Mouse (Mus musculus): ENCODE results near the gene Sltm. TPM values are rescaled to one million over a fixed set of nuclear protein-coding genes. Genes with fewer than 3 reads are reported as not detected.

Sltm gene
- polyA plus RNA-seq (2014; fragmentation: Nextera tagmentation; extraction: Ambion mirVana): 65.5 and 66.2 TPM in 2 replicates

DNA sequence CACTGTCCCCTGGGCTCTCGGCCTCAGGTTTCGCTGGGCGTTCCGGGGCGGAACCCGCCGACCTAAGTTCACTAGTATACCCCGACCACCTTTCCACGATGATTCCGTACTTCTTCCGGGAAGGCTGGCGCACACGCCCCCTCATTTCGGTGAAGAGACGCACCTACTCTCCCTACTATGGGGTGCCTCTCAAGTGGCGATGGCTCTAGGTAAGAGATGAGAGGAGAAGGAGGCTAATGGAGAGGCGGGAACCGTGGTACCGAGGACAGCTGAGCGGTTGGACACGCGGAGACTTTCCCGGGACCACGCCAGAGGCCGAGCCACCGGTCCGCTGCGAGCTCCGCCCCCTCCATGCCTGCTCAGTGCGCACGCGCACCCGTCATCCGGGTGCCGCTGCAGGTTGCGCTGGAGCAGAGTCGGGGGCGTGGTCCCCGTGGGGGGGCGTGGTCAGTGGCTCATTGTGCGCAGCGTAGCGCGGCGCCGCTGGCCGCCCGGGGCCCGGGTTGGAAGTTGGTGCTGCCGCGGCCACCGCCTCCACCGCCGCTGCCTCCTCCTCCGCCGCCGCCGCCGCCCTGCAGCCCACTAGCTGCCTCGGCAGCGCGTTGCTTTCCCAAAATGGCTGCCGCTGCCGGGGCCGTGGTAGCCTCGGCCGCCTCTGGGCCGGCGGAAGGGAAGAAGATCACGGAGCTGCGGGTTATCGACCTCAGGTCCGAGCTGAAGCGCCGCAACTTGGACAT is at the start of gene Sltm:
Gene Sltm (plus strand): TSS at position 450 of the 737 bp plus-strand sequence.
- H3K4me3 ChIP-seq (ENCODE audit: low read depth, low read length): peak within 1 kb of the TSS; percentile 94
- H3K36me3 ChIP-seq (ENCODE audit: control insufficient read depth, insufficient read depth, low read length): no peaks in the 10 kb centered on the region
- H3K27me3 ChIP-seq (ENCODE audit: control insufficient read depth, insufficient read depth, low read length): no peaks in the 10 kb centered on the region
- ATAC-seq (ENCODE audit: low FRiP score): peak; percentile 96
- peak within 1 kb of the TSS; percentile 97 for H3K9ac ChIP-seq (ENCODE audit: low read length)
- H3K9me3 ChIP-seq (ENCODE audit: control insufficient read depth, low read length): no peaks in the 10 kb centered on the region
- DNase-seq (ENCODE audit: low spot score, missing footprints): peak; percentile 100
- WGBS: under 1% methylated on average over 51 of the region's 75 CpGs
- peaks cover 6% of the 10 kb centered on the region for H3K4me1 ChIP-seq (ENCODE audit: control insufficient read depth, insufficient read depth, low read length)
- peak within 1 kb of the TSS; percentile 61 for H3K4me2 ChIP-seq
- peak within 1 kb of the TSS; percentile 97 for H3K27ac ChIP-seq (ENCODE audit: low read depth, low read length)

DNA sequence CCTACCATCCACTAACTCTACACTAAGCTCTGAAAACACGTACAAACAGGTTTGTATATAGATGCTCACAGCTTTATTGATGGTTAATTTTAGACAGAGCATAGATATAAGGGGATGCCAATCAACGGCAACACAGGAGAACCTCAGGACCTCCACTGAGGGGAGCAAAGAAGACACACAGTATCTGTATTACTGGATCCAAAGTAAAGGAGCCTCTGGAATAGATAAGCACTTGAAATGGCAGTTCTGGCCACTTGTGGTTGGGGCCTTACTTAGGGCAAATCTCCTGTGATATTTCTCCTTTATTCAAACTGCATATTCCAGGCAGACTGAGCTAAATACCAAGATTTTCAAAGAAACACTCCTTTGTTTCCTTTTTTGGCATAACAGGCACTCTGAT is 49.5 kb upstream of the Sltm start:
- no peaks in the 10 kb centered on the region for H3K36me3 ChIP-seq (ENCODE audit: control insufficient read depth, insufficient read depth, low read length)

DNA sequence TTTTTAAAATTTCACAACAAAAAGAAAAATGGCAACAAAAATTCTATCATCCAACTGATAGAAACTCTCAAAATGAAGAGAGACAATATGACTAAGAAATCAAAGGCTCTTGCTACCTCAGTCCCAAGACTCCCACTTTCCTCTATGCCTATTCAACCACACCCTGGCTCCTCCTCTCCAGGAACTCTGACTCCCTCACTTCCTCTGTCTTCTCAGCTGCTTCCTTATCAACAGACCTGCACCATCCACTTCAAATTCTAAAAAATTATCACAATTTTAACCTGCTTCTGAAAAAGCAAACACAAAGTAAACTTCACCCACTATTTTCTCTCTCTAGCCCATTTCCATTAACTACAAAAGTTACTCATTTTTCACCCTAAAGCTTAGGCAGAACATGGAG is 45.6 kb upstream of the Sltm start:
- Histone ChIP-seq H3K9ac (ENCODE audit: low read length) (no peak overlapping the region), H3K4me2 (no peak overlapping the region), H3K4me1 (ENCODE audit: control insufficient read depth, insufficient read depth, low read length) (no peaks in the 10 kb centered on the region; the same call in 1 of the 2 replicates), H3K4me3 (ENCODE audit: low read depth, low read length) (no peak overlapping the region), H3K27ac (ENCODE audit: low read depth, low read length) (no peak overlapping the region), H3K36me3 (ENCODE audit: control insufficient read depth, insufficient read depth, low read length) (no peaks in the 10 kb centered on the region), H3K9me3 (ENCODE audit: control insufficient read depth, low read length) (no peaks in the 10 kb centered on the region), H3K27me3 (ENCODE audit: control insufficient read depth, insufficient read depth, low read length) (no peaks in the 10 kb centered on the region)
- ATAC-seq (ENCODE audit: low FRiP score) (no peak), DNase-seq (ENCODE audit: low spot score, missing footprints) (no peak)

More for the DNA sequence above, 49.5 kb upstream of the Sltm start:
- no peak overlapping the region for H3K4me2 ChIP-seq
- no peaks in the 10 kb centered on the region for H3K27me3 ChIP-seq (ENCODE audit: control insufficient read depth, insufficient read depth, low read length)
- no peaks in the 10 kb centered on the region for H3K4me1 ChIP-seq (ENCODE audit: control insufficient read depth, insufficient read depth, low read length)
- DNase-seq (ENCODE audit: low spot score, missing footprints): no peak
- no peak overlapping the region for H3K27ac ChIP-seq (ENCODE audit: low read depth, low read length)
- no peaks in the 10 kb centered on the region for H3K9me3 ChIP-seq (ENCODE audit: control insufficient read depth, low read length)
- 96% methylated on average over 2 of the region's 2 CpGs for WGBS
- no peak overlapping the region for H3K9ac ChIP-seq (ENCODE audit: low read length)
- H3K4me3 ChIP-seq (ENCODE audit: low read depth, low read length): no peak overlapping the region
- ATAC-seq (ENCODE audit: low FRiP score): no peak

DNA sequence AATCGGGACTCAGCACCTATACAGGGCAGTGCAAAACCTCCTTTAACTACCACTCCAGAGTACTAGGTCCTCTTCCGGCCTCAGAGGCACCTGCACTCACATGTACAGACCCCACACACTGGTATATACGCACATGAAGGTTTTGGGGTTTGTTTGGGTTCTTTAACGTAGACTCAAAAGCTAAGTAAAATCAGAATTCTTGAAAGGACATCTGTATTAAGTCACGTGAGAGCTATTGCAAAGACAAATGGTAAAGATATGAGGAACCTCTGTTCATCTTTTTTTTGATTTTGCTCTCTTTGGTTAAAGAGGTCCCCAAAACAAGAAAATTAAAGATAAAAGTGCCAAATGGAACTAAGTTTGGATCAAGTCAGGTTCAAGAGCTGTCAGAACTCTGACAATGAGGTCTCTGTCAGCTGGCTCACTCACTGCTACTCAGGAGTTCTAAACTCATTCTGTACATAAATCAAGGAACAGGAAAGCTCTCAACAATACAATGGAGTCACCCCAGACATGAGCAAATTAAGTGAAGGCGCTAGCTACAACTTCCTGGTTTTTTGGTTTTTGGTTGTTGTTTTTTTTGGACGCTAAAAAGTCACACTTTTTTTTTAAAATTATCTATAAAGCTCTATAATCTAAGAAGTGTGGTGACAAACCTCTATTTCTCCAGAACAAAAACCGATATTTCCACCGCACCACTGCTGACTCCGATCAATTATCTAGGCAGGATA is 40.1 kb upstream of the Sltm start:
- Histone ChIP-seq H3K27me3 (ENCODE audit: control insufficient read depth, insufficient read depth, low read length) (no peaks in the 10 kb centered on the region), H3K9me3 (ENCODE audit: control insufficient read depth, low read length) (no peaks in the 10 kb centered on the region), H3K9ac (ENCODE audit: low read length) (peak overlapping the region; percentile 98), H3K36me3 (ENCODE audit: control insufficient read depth, insufficient read depth, low read length) (no peaks in the 10 kb centered on the region), H3K4me3 (ENCODE audit: low read depth, low read length) (peak overlapping the region; percentile 92), H3K4me2 (peak overlapping the region; percentile 63), H3K4me1 (ENCODE audit: control insufficient read depth, insufficient read depth, low read length) (peaks cover 5% of the 10 kb centered on the region), H3K27ac (ENCODE audit: low read depth, low read length) (peak overlapping the region; percentile 98)
- 41% methylated on average over 10 of the region's 10 CpGs for WGBS
- DNase-seq (ENCODE audit: low spot score, missing footprints): peak; percentile 86
- no peak for ATAC-seq (ENCODE audit: low FRiP score)

DNA sequence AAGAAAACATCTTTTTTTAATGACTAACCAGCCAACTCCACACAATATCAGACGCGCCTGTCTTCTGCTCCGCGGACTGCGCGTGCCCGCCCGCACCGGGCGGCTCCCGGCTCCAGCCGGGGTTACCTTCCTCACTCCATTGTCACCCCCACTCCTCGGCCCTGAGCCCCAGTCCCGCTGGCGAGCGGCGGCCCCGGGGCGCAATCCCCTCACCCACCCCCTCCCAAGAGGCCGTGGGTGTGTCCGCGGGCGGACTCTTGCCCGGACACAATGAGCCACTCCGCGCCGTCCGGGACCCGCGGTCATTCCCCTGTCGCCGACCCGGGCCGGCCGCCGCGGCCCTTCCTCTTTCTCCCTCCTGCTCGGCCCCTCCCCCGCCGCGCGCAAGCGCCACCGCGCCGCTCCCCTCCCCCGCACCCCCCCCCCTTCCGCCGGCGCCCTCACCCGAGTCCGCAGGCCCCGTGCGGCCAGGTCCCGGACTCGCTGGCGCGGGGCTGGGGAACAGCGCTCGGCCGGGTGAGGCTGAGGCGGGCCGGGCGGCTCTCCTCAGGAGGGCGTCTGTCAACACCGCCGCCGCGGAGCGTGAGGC is 39.4 kb upstream of the Sltm start:
- Histone ChIP-seq H3K27ac (ENCODE audit: low read depth, low read length) (peak overlapping the region; percentile 98), H3K4me1 (ENCODE audit: control insufficient read depth, insufficient read depth, low read length) (peaks cover 5% of the 10 kb centered on the region), H3K4me2 (peak overlapping the region; percentile 63), H3K27me3 (ENCODE audit: control insufficient read depth, insufficient read depth, low read length) (no peaks in the 10 kb centered on the region), H3K36me3 (ENCODE audit: control insufficient read depth, insufficient read depth, low read length) (no peaks in the 10 kb centered on the region), H3K9ac (ENCODE audit: low read length) (peak overlapping the region; percentile 98), H3K4me3 (ENCODE audit: low read depth, low read length) (peak overlapping the region; percentile 92), H3K9me3 (ENCODE audit: control insufficient read depth, low read length) (no peaks in the 10 kb centered on the region)
- ATAC-seq (ENCODE audit: low FRiP score) (peak; percentile 92), DNase-seq (ENCODE audit: low spot score, missing footprints) (peak; percentile 93)
- under 1% methylated on average over 44 of the region's 70 CpGs for WGBS

DNA sequence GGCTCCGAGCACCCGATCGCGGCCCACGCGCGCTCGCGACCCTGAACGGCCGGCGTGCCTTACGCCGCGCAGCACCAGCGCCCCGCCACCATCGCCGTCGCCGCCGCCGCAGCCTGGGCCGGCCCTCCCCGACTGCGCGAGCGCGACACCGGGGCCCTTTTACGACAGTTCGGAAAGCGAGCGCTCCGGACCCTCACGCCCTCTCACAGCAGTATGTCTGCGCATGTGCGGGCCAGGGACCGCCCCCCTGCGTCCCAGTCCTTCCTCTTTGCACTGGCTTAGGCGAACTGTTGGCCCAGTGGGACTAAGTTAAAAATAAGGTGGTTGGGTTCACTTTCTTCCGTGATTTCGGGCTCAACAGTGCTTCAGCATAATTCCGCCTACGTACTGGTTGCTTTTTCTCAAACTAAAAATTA is 38.9 kb upstream of the Sltm start, which contains the start of gene Rnf111:
Gene Rnf111 (minus strand): TSS at position 100 of the 416 bp plus-strand sequence.
- ATAC-seq (ENCODE audit: low FRiP score): peak; percentile 94
- H3K27me3 ChIP-seq (ENCODE audit: control insufficient read depth, insufficient read depth, low read length): no peaks in the 10 kb centered on the region
- peak within 1 kb of the TSS; percentile 98 for H3K9ac ChIP-seq (ENCODE audit: low read length)
- H3K4me1 ChIP-seq (ENCODE audit: control insufficient read depth, insufficient read depth, low read length): peaks cover 5% of the 10 kb centered on the region
- no peaks in the 10 kb centered on the region for H3K9me3 ChIP-seq (ENCODE audit: control insufficient read depth, low read length)
- H3K4me2 ChIP-seq: peak within 1 kb of the TSS; percentile 63
- peak within 1 kb of the TSS; percentile 98 for H3K27ac ChIP-seq (ENCODE audit: low read depth, low read length)
- peak; percentile 99 for DNase-seq (ENCODE audit: low spot score, missing footprints)
- under 1% methylated on average over 36 of the region's 45 CpGs for WGBS
- H3K36me3 ChIP-seq (ENCODE audit: control insufficient read depth, insufficient read depth, low read length): no peaks in the 10 kb centered on the region
- H3K4me3 ChIP-seq (ENCODE audit: low read depth, low read length): peak within 1 kb of the TSS; percentile 92

DNA sequence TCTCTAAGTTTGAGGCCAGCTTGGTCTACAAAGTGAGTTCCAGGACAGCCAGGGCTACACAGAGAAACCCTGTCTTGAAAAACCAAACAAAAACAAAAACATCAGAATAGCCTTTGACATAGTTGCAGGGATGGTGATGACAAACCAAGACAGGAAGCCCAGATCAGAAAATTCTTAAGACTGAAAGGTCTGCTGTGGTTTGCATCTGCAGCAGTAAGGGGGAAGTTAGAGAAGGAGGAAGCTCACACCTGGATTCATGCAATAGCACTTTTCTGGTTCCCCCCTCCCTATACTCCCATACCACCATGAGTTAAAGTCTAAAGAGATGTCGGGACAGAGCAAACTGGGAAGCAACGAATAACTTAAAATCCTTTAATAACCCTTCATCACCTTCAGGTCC is 36.4 kb upstream of the Sltm start:
- 76% methylated on average over 2 of the region's 2 CpGs for WGBS
- DNase-seq (ENCODE audit: low spot score, missing footprints) (no peak), ATAC-seq (ENCODE audit: low FRiP score) (no peak)
- Histone ChIP-seq H3K27ac (ENCODE audit: low read depth, low read length) (no peak overlapping the region), H3K9ac (ENCODE audit: low read length) (no peak overlapping the region), H3K4me2 (no peak overlapping the region), H3K9me3 (ENCODE audit: control insufficient read depth, low read length) (no peaks in the 10 kb centered on the region), H3K36me3 (ENCODE audit: control insufficient read depth, insufficient read depth, low read length) (no peaks in the 10 kb centered on the region), H3K27me3 (ENCODE audit: control insufficient read depth, insufficient read depth, low read length) (no peaks in the 10 kb centered on the region), H3K4me1 (ENCODE audit: control insufficient read depth, insufficient read depth, low read length) (peaks cover 5% of the 10 kb centered on the region), H3K4me3 (ENCODE audit: low read depth, low read length) (no peak overlapping the region)

DNA sequence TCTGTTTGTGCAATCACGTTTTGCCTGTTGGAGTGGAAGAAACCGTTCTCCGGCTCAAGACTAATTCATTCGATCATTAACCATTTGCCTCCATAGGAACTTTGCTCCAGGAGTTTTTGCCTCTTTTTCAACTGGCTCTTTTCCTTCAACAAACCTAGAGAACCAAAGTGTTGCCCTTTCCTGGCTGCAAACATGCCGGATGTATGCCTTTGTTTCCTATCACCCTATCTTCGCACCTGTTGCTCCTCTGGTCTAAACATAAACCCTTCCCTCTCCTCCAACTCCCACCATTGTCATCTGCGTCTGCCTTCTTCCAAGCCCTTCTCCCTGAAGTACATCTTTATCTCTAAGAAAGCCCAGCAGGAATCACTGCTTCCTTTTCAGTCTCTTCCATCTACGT is 35.8 kb upstream of the Sltm start:
- ATAC-seq (ENCODE audit: low FRiP score) (no peak), DNase-seq (ENCODE audit: low spot score, missing footprints) (no peak)
- 81% methylated on average over 8 of the region's 8 CpGs for WGBS
- no peaks in the 10 kb centered on the region for H3K36me3 ChIP-seq (ENCODE audit: control insufficient read depth, insufficient read depth, low read length)
- H3K27me3 ChIP-seq (ENCODE audit: control insufficient read depth, insufficient read depth, low read length): no peaks in the 10 kb centered on the region
- no peak overlapping the region for H3K4me2 ChIP-seq
- no peak overlapping the region for H3K27ac ChIP-seq (ENCODE audit: low read depth, low read length)
- no peaks in the 10 kb centered on the region for H3K9me3 ChIP-seq (ENCODE audit: control insufficient read depth, low read length)
- peaks cover 5% of the 10 kb centered on the region for H3K4me1 ChIP-seq (ENCODE audit: control insufficient read depth, insufficient read depth, low read length)
- no peak overlapping the region for H3K4me3 ChIP-seq (ENCODE audit: low read depth, low read length)
- H3K9ac ChIP-seq (ENCODE audit: low read length): no peak overlapping the region
